Mouse (Mus musculus): ENCODE data around the gene Dennd2c. TPM values are rescaled to one million over a fixed set of nuclear protein-coding genes. Genes with fewer than 3 reads are reported as not detected.
"Not testable (repeated sequence)": the region's sequence is repeated elsewhere in the genome, so short reads cannot be mapped to it uniquely, and the experiment has no call there.

Dennd2c gene
- polyA plus RNA-seq, 1 experiment from 2014 or later, result 3.6 TPM

- ATAC-seq (ENCODE audit: low FRiP score, low TSS enrichment), result no peak
- Histone ChIP-seq H3K4me2 (replicated peaks; ENCODE audit: low read depth, low read length) (no peak overlapping the region), H3K4me3 (ENCODE audit: low read length) (no peak overlapping the region), H3K9me3 (ENCODE audit: control insufficient read depth, low read length) (peaks cover 3% of the 10 kb centered on the region; the same call in 1 of the 2 replicates), H3K4me1 (ENCODE audit: control insufficient read depth, insufficient read depth, low read length) (no peaks in the 10 kb centered on the region), H3K27me3 (ENCODE audit: control insufficient read depth, insufficient read depth, low read length) (no peaks in the 10 kb centered on the region), H3K9ac (ENCODE audit: low read depth, low read length) (no peak overlapping the region), H3K36me3 (ENCODE audit: control insufficient read depth, insufficient read depth, low read length) (no peaks in the 10 kb centered on the region), H3K27ac (ENCODE audit: low read depth, low read length) (no peak overlapping the region)
- 82% methylated on average over 4 of the region's 4 CpGs for WGBS
Observed at GRCm38 (mm10) chr3:103192161-103192560, 89.8 kb downstream of the Dennd2c start.

GRCm38 (mm10) chr3:103193186-103193585 is 90.8 kb downstream of the Dennd2c start:
- Histone ChIP-seq H3K4me2 (replicated peaks; ENCODE audit: low read depth, low read length) (no peak overlapping the region), H3K9ac (ENCODE audit: low read depth, low read length) (no peak overlapping the region), H3K27me3 (ENCODE audit: control insufficient read depth, insufficient read depth, low read length) (no peaks in the 10 kb centered on the region), H3K36me3 (ENCODE audit: control insufficient read depth, insufficient read depth, low read length) (no peaks in the 10 kb centered on the region), H3K4me3 (ENCODE audit: low read length) (no peak overlapping the region), H3K27ac (ENCODE audit: low read depth, low read length) (no peak overlapping the region), H3K4me1 (ENCODE audit: control insufficient read depth, insufficient read depth, low read length) (no peaks in the 10 kb centered on the region), H3K9me3 (ENCODE audit: control insufficient read depth, low read length) (peaks cover 3% of the 10 kb centered on the region; the same call in 1 of the 2 replicates)
- 58% methylated on average over 1 of the region's 1 CpGs for WGBS
- ATAC-seq (ENCODE audit: low FRiP score, low TSS enrichment), result no peak

- Histone ChIP-seq H3K36me3 (ENCODE audit: control insufficient read depth, insufficient read depth, low read length) (no peaks in the 10 kb centered on the region), H3K4me3 (ENCODE audit: low read length) (no peak overlapping the region), H3K9me3 (ENCODE audit: control insufficient read depth, low read length) (peaks cover 3% of the 10 kb centered on the region; the same call in 1 of the 2 replicates), H3K4me1 (ENCODE audit: control insufficient read depth, insufficient read depth, low read length) (no peaks in the 10 kb centered on the region), H3K4me2 (replicated peaks; ENCODE audit: low read depth, low read length) (no peak overlapping the region), H3K9ac (ENCODE audit: low read depth, low read length) (no peak overlapping the region), H3K27me3 (ENCODE audit: control insufficient read depth, insufficient read depth, low read length) (no peaks in the 10 kb centered on the region), H3K27ac (ENCODE audit: low read depth, low read length) (no peak overlapping the region)
- 75% methylated on average over 7 of the region's 7 CpGs for WGBS
- ATAC-seq (ENCODE audit: low FRiP score, low TSS enrichment), result no peak
Observed at GRCm38 (mm10) chr3:103196320-103196823, 94.0 kb downstream of the Dennd2c start.

- H3K27ac ChIP-seq (ENCODE audit: low read depth, low read length), result no peak overlapping the region
- no peaks in the 10 kb centered on the region for H3K27me3 ChIP-seq (ENCODE audit: control insufficient read depth, insufficient read depth, low read length)
- H3K4me2 ChIP-seq (replicated peaks; ENCODE audit: low read depth, low read length), result no peak overlapping the region
- no peaks in the 10 kb centered on the region for H3K9me3 ChIP-seq (ENCODE audit: control insufficient read depth, low read length)
- H3K36me3 ChIP-seq (ENCODE audit: control insufficient read depth, insufficient read depth, low read length), result no peaks in the 10 kb centered on the region
- H3K9ac ChIP-seq (ENCODE audit: low read depth, low read length), result no peak overlapping the region
- 85% methylated on average over 5 of the region's 5 CpGs for WGBS
- ATAC-seq (ENCODE audit: low FRiP score, low TSS enrichment), result no peak
- no peaks in the 10 kb centered on the region for H3K4me1 ChIP-seq (ENCODE audit: control insufficient read depth, insufficient read depth, low read length)
- H3K4me3 ChIP-seq (ENCODE audit: low read length), result no peak overlapping the region
Observed at GRCm38 (mm10) chr3:103199386-103199785, 97.0 kb downstream of the Dennd2c start.

- H3K9me3 ChIP-seq (ENCODE audit: control insufficient read depth, low read length), result not testable (repeated sequence)
- 97% methylated on average over 7 of the region's 7 CpGs for WGBS
Observed at GRCm38 (mm10) chr3:103201105-103201504, 98.7 kb downstream of the Dennd2c start.

GRCm38 (mm10) chr3:103203554-103203953 is 101.2 kb downstream of the Dennd2c start:
- WGBS, result 89% methylated on average over 1 of the region's 1 CpGs
- no peaks in the 10 kb centered on the region for H3K4me1 ChIP-seq (ENCODE audit: control insufficient read depth, insufficient read depth, low read length)
- no peak for ATAC-seq (ENCODE audit: low FRiP score, low TSS enrichment)

More at GRCm38 (mm10) chr3:103201105-103201504, 98.7 kb downstream of the Dennd2c start:
- ATAC-seq (ENCODE audit: low FRiP score, low TSS enrichment); H3K27ac ChIP-seq (ENCODE audit: low read depth, low read length); H3K4me2 ChIP-seq (replicated peaks; ENCODE audit: low read depth, low read length); H3K36me3 ChIP-seq (ENCODE audit: control insufficient read depth, insufficient read depth, low read length); H3K4me3 ChIP-seq (ENCODE audit: low read length); H3K4me1 ChIP-seq (ENCODE audit: control insufficient read depth, insufficient read depth, low read length); H3K27me3 ChIP-seq (ENCODE audit: control insufficient read depth, insufficient read depth, low read length); H3K9ac ChIP-seq (ENCODE audit: low read depth, low read length): not testable (repeated sequence)

GRCm38 (mm10) chr3:103204445-103204844 is 102.0 kb downstream of the Dennd2c start:
- no peak for ATAC-seq (ENCODE audit: low FRiP score, low TSS enrichment)
- WGBS, result 94% methylated on average over 3 of the region's 3 CpGs

More at GRCm38 (mm10) chr3:103203554-103203953, 101.2 kb downstream of the Dennd2c start:
- Histone ChIP-seq H3K4me2 (replicated peaks; ENCODE audit: low read depth, low read length) (no peak overlapping the region), H3K27me3 (ENCODE audit: control insufficient read depth, insufficient read depth, low read length) (no peaks in the 10 kb centered on the region), H3K36me3 (ENCODE audit: control insufficient read depth, insufficient read depth, low read length) (no peaks in the 10 kb centered on the region), H3K9me3 (ENCODE audit: control insufficient read depth, low read length) (no peaks in the 10 kb centered on the region), H3K4me3 (ENCODE audit: low read length) (no peak overlapping the region), H3K9ac (ENCODE audit: low read depth, low read length) (no peak overlapping the region), H3K27ac (ENCODE audit: low read depth, low read length) (no peak overlapping the region)

GRCm38 (mm10) chr3:103206393-103206792 is 104.0 kb downstream of the Dennd2c start:
- H3K9ac ChIP-seq (ENCODE audit: low read depth, low read length), result no peak overlapping the region
- H3K4me2 ChIP-seq (replicated peaks; ENCODE audit: low read depth, low read length), result no peak overlapping the region
- no peaks in the 10 kb centered on the region for H3K27me3 ChIP-seq (ENCODE audit: control insufficient read depth, insufficient read depth, low read length)
- WGBS, result 89% methylated on average over 6 of the region's 6 CpGs
- no peak overlapping the region for H3K4me3 ChIP-seq (ENCODE audit: low read length)
- no peaks in the 10 kb centered on the region for H3K4me1 ChIP-seq (ENCODE audit: control insufficient read depth, insufficient read depth, low read length)
- no peak overlapping the region for H3K27ac ChIP-seq (ENCODE audit: low read depth, low read length)
- H3K36me3 ChIP-seq (ENCODE audit: control insufficient read depth, insufficient read depth, low read length), result no peaks in the 10 kb centered on the region
- no peak; the same call in 1 of the 2 replicates for ATAC-seq (ENCODE audit: low FRiP score, low TSS enrichment)
- no peaks in the 10 kb centered on the region for H3K9me3 ChIP-seq (ENCODE audit: control insufficient read depth, low read length)

More at GRCm38 (mm10) chr3:103204445-103204844, 102.0 kb downstream of the Dennd2c start:
- H3K9ac ChIP-seq (ENCODE audit: low read depth, low read length), result no peak overlapping the region
- H3K9me3 ChIP-seq (ENCODE audit: control insufficient read depth, low read length), result no peaks in the 10 kb centered on the region
- no peaks in the 10 kb centered on the region for H3K27me3 ChIP-seq (ENCODE audit: control insufficient read depth, insufficient read depth, low read length)
- no peaks in the 10 kb centered on the region for H3K36me3 ChIP-seq (ENCODE audit: control insufficient read depth, insufficient read depth, low read length)
- H3K4me3 ChIP-seq (ENCODE audit: low read length), result no peak overlapping the region
- H3K27ac ChIP-seq (ENCODE audit: low read depth, low read length), result no peak overlapping the region
- no peak overlapping the region for H3K4me2 ChIP-seq (replicated peaks; ENCODE audit: low read depth, low read length)
- H3K4me1 ChIP-seq (ENCODE audit: control insufficient read depth, insufficient read depth, low read length), result no peaks in the 10 kb centered on the region

GRCm38 (mm10) chr3:103207749-103208148 is 105.3 kb downstream of the Dennd2c start:
- Histone ChIP-seq H3K4me2 (replicated peaks; ENCODE audit: low read depth, low read length) (no peak overlapping the region), H3K27ac (ENCODE audit: low read depth, low read length) (no peak overlapping the region), H3K9me3 (ENCODE audit: control insufficient read depth, low read length) (no peaks in the 10 kb centered on the region), H3K36me3 (ENCODE audit: control insufficient read depth, insufficient read depth, low read length) (no peaks in the 10 kb centered on the region), H3K9ac (ENCODE audit: low read depth, low read length) (no peak overlapping the region), H3K4me1 (ENCODE audit: control insufficient read depth, insufficient read depth, low read length) (no peaks in the 10 kb centered on the region), H3K4me3 (ENCODE audit: low read length) (no peak overlapping the region), H3K27me3 (ENCODE audit: control insufficient read depth, insufficient read depth, low read length) (no peaks in the 10 kb centered on the region)
- 62% methylated on average over 5 of the region's 5 CpGs for WGBS
- no peak for ATAC-seq (ENCODE audit: low FRiP score, low TSS enrichment)

All from kidney, embryonic 14.5 days (tissue).